Mouse (Mus musculus) heart, embryonic 10.5 days (tissue): ENCODE measurements at regions not wholly inside any gene's neighbourhood (a gene's known extent, or its start where the extent isn't known, plus 50 kb on each side); places are given as distances from the start of the nearest gene placed in this dataset.
A peak's percentile ranks its signal among the peaks of the same experiment; 100 is the strongest.

Experiments used
- DNase-seq: peaks from one replicate; pipeline ENCODE4 v3.0.0-alpha.2; 2017; ENCODE audit warnings: low spot score
- H3K27ac ChIP-seq: fragments of 300-500 bp; sonication (generic); 2 replicates; pipeline ENCODE4 v1.5.1; 2016; ENCODE audit warnings: mild to moderate bottlenecking
- H3K27me3 ChIP-seq: fragments of 300-500 bp; sonication (generic); 2 replicates; pipeline ENCODE4 v1.6.1; 2016; ENCODE audit warnings: mild to moderate bottlenecking; ENCODE audit not compliant: poor library complexity, insufficient read depth, severe bottlenecking
- H3K36me3 ChIP-seq: fragments of 300-500 bp; sonication (generic); 2 replicates; pipeline ENCODE4 v1.6.1; 2016; ENCODE audit warnings: mild to moderate bottlenecking, moderate library complexity
- H3K4me1 ChIP-seq: fragments of 300-500 bp; sonication (generic); 2 replicates; pipeline ENCODE4 v1.6.1; 2016; ENCODE audit warnings: mild to moderate bottlenecking
- H3K4me3 ChIP-seq: fragments of 300-500 bp; sonication (generic); 2 replicates; pipeline ENCODE4 v1.5.1; 2016; ENCODE audit warnings: mild to moderate bottlenecking, moderate library complexity
- H3K9me3 ChIP-seq: fragments of 300-500 bp; sonication (generic); 2 replicates; pipeline ENCODE4 v1.6.1; 2016; ENCODE audit warnings: mild to moderate bottlenecking, moderate library complexity
- WGBS: fragments of 180-500 bp; shearing (Covaris S2); methylation state at CpG from one replicate; pipeline ENCODE4 v1.1.7; 2016; 5-methylcytosine and 5-hydroxymethylcytosine counted together

DNA sequence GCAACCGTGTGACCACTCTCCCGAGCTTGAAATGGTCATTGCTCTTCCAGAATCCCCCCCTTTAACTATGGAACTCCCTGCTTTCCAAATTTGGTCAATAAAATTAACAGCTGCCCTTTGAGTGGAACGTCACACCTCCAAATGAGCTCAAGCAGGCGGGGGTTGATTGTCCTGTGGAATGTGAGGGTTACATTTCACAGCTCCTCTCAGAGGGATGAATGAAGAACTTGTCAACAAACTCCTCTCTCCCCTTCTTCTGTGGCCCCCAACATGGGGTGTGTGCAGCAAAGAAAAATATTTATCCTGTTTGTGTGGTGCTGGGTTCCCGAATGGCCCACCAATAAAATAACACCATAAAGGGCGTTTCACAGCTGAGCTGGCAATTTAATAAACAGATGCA lies 344.8 kb upstream of the Sall1 start:
- 16% methylated on average over 6 of the region's 6 CpGs for WGBS
- peak overlapping the region; percentile 65; the same call in 1 of the 2 replicates for H3K27ac ChIP-seq
- no peak for DNase-seq
- H3K36me3 ChIP-seq, result no peaks in the 10 kb centered on the region
- no peak overlapping the region for H3K4me3 ChIP-seq
- H3K27me3 ChIP-seq, result no peaks in the 10 kb centered on the region
- H3K4me1 ChIP-seq, result peaks cover 37% of the 10 kb centered on the region
- H3K9me3 ChIP-seq, result no peaks in the 10 kb centered on the region

DNA sequence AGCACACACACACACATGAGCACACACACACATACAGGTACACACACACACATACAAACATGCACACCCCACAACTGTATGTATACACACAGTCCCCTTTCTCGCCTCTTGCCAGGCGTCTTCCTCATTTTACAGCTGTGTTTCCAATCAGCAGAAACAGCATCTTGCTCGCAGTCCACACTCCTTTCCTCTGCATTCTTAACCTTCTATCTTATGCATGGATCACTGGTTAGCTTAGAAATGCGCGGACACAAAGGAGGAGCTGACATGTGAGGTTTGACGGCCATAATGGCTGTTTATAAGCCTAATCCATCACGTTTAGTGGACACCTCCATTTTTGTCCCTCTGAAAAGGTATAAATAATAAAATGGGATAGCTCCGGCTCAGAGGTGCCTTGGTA lies 343.3 kb upstream of the Sall1 start:
- Histone ChIP-seq H3K36me3 (no peaks in the 10 kb centered on the region), H3K9me3 (no peaks in the 10 kb centered on the region), H3K4me3 (no peak overlapping the region), H3K4me1 (peaks cover 37% of the 10 kb centered on the region), H3K27me3 (no peaks in the 10 kb centered on the region), H3K27ac (no peak overlapping the region)
- WGBS, result 50% methylated on average over 8 of the region's 8 CpGs
- no peak for DNase-seq

DNA sequence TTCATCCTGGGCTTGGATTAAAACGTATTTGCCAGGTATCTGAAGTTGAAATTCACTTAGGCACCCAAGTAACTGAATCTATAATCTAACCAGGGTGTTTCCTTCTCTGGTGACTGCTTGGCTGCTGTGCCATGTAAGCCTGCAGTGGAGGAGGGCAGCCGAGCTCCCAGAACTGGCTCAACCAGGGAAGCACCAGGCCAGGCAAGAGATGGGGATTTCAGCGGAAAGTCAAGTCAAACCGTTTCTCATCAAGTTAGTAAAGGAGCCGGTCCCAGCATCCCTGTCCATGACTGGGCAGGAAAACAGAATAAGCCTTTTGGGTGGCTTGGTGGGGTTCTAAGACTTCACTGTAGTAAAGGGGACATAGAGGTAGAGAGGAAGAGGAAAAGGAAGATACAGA lies 341.1 kb upstream of the Sall1 start:
- Histone ChIP-seq H3K36me3 (no peaks in the 10 kb centered on the region), H3K27me3 (no peaks in the 10 kb centered on the region), H3K9me3 (no peaks in the 10 kb centered on the region), H3K4me3 (no peak overlapping the region), H3K4me1 (peaks cover 37% of the 10 kb centered on the region), H3K27ac (no peak overlapping the region)
- 76% methylated on average over 5 of the region's 5 CpGs for WGBS
- DNase-seq, result peak; percentile 63

DNA sequence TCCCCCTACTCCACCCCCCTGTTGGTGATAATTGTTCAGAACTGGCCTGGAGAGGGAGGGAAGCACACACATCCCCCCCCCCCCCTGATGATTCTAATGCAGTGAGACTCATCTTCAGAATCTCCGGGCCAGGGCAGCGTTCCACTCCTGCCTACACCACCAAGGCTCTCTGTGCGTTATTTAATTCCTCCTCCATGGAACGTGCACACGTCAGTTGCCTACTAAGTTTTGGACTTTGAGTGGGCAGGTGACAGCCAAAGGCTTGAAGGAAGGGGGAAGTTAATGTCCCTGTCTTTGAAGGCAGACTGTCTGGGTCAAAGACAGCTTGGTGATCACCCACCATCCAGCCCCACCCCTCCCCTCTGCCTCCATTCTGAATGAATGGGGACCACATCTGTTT lies 339.8 kb upstream of the Sall1 start:
- Histone ChIP-seq H3K36me3 (no peaks in the 10 kb centered on the region), H3K9me3 (no peaks in the 10 kb centered on the region), H3K27me3 (no peaks in the 10 kb centered on the region), H3K4me1 (peaks cover 32% of the 10 kb centered on the region), H3K27ac (no peak overlapping the region), H3K4me3 (no peak overlapping the region)
- DNase-seq, result peak; percentile 50
- 71% methylated on average over 5 of the region's 5 CpGs for WGBS

DNA sequence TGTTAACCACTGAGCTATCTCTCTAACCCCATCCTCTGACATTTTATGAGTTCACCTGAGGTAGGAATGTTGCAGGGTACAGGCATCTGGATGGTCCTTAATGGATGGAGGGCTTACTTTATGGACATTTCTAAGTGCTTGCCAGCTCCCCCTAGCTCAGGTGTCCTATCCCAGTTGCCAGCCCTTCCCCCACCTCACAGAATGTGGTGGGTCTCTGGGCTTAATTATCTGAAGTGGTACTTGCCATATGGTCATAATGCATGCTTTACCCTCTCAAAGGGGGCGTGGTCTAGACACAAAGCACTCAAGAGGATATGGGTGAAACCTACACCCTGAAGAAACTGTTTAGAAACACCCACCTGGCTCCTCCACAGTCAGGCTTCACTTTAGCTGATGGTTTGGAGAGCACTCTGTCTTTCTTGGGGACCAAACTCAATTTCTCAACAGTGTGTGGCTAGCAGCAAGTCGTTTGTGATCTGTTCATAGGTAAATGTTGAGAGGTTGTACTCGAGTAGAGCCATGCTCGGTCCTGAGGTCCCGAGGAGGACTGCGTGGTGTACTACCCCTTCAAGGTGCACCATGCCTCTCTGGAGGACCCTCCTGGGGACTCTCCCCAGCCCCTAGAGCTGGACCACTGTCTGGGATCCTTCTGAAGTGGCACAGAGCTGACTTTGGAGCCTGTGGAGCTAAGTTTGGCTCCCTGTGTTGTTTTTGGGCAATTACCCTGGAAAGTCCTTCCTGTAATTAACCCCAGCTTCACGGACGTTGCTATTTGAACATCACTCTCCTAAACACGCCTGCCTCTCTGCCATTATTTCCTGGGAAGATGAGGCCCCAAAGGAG lies 338.8 kb upstream of the Sall1 start:
- Histone ChIP-seq H3K36me3 (no peaks in the 10 kb centered on the region), H3K9me3 (no peaks in the 10 kb centered on the region), H3K4me3 (no peak overlapping the region), H3K4me1 (peaks cover 22% of the 10 kb centered on the region), H3K27ac (no peak overlapping the region), H3K27me3 (no peaks in the 10 kb centered on the region)
- DNase-seq, result peak; percentile 52
- WGBS, result 60% methylated on average over 9 of the region's 9 CpGs

DNA sequence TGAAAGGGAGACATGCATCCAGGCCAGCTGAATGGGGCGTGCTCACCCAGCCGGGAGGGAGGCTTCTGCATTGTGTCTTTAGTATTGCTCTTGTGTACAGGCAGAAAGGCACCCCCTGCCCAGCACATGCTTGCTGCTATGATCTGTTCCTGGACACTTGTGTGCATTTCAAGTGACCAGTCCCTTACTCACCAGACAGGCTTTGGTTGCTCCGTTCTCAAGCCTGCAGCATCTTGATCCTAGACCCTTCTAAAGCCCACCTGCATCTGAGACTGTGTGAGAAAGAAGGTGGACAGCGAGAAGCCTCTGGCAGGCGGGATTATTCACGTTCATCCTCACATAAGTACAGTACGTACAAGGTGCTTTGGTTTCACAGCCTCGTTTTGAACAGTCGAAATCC lies 336.5 kb upstream of the Sall1 start:
- Histone ChIP-seq H3K36me3 (no peaks in the 10 kb centered on the region), H3K4me1 (peaks cover 1% of the 10 kb centered on the region; the same call in 1 of the 2 replicates), H3K4me3 (no peak overlapping the region), H3K9me3 (no peaks in the 10 kb centered on the region), H3K27ac (no peak overlapping the region), H3K27me3 (no peaks in the 10 kb centered on the region)
- DNase-seq, result peak; percentile 51
- 82% methylated on average over 9 of the region's 9 CpGs for WGBS

DNA sequence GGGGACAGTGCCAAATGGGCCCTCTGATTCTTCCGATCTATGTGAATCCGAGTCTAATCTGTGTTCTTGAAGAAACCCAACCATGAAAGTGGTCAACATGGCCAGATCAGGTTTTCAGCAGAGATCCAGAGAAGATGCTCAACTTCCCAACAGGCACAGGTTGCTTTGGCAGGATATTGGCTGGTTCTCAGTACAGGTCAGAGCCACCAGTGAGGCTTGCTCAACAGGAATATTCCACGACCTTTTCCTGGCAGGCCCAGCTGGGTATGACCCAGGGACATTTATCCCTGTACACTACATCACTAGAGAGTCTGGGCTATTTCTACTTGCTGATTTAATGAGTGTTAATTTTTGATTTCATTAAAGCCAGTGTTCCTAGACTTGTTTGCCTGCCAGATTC lies 328.8 kb upstream of the Sall1 start:
- no peak for DNase-seq
- 88% methylated on average over 3 of the region's 3 CpGs for WGBS
- Histone ChIP-seq H3K36me3 (no peaks in the 10 kb centered on the region), H3K4me1 (peaks cover 6% of the 10 kb centered on the region), H3K27ac (no peak overlapping the region), H3K4me3 (no peak overlapping the region), H3K27me3 (no peaks in the 10 kb centered on the region), H3K9me3 (no peaks in the 10 kb centered on the region)

DNA sequence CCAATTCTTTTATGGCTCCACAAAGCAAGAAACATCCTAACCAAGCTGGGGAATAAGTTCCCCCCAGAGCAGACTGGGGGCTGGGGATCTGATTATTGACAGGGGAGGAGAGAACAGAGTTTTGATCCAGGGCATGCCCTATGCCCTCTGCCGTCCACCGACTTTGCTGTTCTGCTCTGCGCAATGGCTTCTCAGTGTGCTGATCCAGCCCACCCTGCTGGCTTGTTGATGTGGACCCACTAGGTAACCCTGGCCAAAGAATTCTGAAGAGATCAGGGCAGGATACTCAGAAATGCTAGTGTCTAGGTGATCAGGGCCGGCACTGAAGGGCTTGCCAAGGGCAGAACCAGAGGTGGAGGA lies 327.8 kb upstream of the Sall1 start:
- Histone ChIP-seq H3K27me3 (no peaks in the 10 kb centered on the region), H3K27ac (no peak overlapping the region)
- WGBS, result 51% methylated on average over 4 of the region's 4 CpGs

DNA sequence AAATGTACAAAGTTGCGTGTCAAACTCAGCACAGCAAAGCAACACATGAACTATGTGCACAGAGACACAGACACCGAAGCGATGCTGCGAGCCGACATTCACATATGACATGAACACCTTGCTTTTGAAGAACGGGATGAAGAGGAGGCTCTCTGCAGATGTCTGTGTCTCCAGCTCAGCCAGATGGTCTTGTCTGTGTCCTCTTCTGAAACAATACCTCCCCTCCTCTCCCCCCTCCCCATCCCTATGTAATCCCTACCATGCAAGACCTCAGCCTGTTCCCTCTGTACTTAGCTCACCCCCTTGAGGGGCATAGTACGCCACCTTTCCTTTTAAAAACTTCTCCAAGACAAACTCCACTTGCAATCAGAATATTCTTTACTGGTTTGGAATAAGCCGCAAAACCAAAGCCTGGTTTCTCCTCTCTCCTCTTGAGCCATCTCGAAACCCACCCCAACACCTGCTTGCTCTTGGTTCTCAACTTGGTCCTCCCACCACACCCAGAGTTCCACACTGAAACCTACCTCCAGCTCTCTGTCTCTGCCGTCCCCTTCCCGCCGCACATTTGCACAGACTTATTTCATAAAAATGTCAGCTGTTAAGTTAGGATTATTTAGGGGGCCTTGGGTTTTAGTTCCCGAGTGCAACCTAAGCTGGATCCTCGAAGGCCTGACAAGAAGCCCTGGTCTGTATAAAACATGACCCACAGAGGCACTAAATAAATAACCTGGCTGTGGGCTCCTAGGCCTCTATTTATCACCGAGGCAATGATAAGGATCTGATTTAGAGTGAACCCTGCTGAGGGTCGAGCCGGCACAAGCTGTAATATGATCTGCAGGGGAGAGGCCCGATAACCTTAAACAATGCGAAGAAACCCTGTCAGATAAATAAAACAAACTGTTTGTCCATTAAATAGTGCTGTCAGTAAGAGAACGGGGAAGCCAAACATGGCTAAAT lies 327.1 kb upstream of the Sall1 start:
- WGBS, result 57% methylated on average over 20 of the region's 20 CpGs
- Histone ChIP-seq H3K36me3 (no peaks in the 10 kb centered on the region), H3K27me3 (no peaks in the 10 kb centered on the region), H3K9me3 (no peaks in the 10 kb centered on the region), H3K27ac (no peak overlapping the region), H3K4me1 (peaks cover 6% of the 10 kb centered on the region), H3K4me3 (no peak overlapping the region)
- peak; percentile 43 for DNase-seq

More for the DNA sequence above, 327.8 kb upstream of the Sall1 start:
- H3K4me3 ChIP-seq, result no peak overlapping the region
- DNase-seq, result peak; percentile 41
- H3K4me1 ChIP-seq, result peaks cover 6% of the 10 kb centered on the region
- H3K9me3 ChIP-seq, result no peaks in the 10 kb centered on the region
- H3K36me3 ChIP-seq, result no peaks in the 10 kb centered on the region

DNA sequence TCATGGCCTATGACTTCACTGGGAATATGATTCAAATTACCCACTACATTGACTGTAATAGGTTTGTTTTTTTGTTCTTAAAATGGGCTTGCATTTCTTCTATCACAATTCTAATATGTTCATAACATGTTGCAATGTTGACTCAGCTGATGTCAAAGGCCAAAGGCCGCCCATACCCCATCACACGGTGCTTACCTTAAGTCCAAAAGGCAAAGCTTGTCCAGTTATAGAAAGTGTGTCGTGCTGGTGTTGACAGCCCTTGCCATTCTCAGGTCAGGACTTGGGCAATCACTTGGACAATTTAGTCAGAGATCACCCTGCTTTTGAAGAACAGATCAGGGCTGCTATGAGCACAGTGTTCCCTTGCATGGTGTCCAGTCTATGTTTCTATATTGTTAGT lies 321.5 kb upstream of the Sall1 start:
- no peaks in the 10 kb centered on the region for H3K27me3 ChIP-seq
- H3K4me3 ChIP-seq, result no peak overlapping the region
- WGBS, result 79% methylated on average over 3 of the region's 3 CpGs
- H3K27ac ChIP-seq, result no peak overlapping the region
- no peak for DNase-seq
- H3K36me3 ChIP-seq, result no peaks in the 10 kb centered on the region
- no peaks in the 10 kb centered on the region for H3K9me3 ChIP-seq
- no peaks in the 10 kb centered on the region for H3K4me1 ChIP-seq

DNA sequence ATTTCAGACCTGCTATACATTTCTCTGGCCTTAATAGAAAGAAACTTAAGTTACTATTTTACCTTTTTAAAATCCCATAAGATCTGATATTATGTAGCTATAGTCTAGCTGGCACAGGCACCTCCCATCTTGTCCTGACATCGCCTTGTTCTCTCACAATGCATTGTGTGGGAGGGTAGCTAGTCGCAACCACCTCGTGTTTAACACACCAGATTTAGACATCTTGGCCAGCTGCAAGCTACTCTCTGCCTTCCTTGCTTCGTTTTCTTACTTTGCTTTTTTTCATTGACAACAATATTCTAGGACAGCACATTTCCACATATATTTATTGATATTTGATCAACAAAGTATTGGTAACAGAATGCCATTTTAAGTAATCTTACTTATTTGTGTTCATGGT lies 314.4 kb upstream of the Sall1 start:
- no peak overlapping the region for H3K27ac ChIP-seq
- no peaks in the 10 kb centered on the region for H3K9me3 ChIP-seq
- no peaks in the 10 kb centered on the region for H3K27me3 ChIP-seq
- no peak for DNase-seq
- no peaks in the 10 kb centered on the region for H3K36me3 ChIP-seq
- H3K4me1 ChIP-seq, result no peaks in the 10 kb centered on the region
- H3K4me3 ChIP-seq, result no peak overlapping the region
- 82% methylated on average over 4 of the region's 4 CpGs for WGBS

DNA sequence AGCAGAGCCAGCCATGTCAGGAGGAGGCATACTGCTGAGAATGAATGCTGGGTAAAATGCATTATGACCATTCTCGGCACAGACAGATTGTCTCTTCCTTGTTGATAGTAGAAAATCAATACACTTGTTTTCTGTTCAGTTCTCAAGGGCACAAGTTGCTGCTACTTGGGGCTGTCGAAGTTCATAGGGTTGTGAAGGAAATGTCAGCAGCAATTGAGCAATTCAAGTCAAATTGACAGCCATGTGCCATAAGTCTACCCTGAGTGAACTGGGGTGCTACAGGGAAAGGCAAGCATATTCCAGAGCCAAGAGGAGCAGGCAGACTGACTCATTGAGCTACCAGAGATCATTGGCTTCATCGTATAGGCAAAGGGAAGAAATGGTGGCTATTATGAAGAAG lies 301.6 kb upstream of the Sall1 start:
- H3K27ac ChIP-seq, result no peak overlapping the region
- no peak overlapping the region for H3K4me3 ChIP-seq
- no peaks in the 10 kb centered on the region for H3K36me3 ChIP-seq
- H3K27me3 ChIP-seq, result no peaks in the 10 kb centered on the region
- H3K9me3 ChIP-seq, result no peaks in the 10 kb centered on the region
- H3K4me1 ChIP-seq, result peaks cover 4% of the 10 kb centered on the region; the same call in 1 of the 2 replicates
- 84% methylated on average over 3 of the region's 3 CpGs for WGBS
- no peak for DNase-seq

DNA sequence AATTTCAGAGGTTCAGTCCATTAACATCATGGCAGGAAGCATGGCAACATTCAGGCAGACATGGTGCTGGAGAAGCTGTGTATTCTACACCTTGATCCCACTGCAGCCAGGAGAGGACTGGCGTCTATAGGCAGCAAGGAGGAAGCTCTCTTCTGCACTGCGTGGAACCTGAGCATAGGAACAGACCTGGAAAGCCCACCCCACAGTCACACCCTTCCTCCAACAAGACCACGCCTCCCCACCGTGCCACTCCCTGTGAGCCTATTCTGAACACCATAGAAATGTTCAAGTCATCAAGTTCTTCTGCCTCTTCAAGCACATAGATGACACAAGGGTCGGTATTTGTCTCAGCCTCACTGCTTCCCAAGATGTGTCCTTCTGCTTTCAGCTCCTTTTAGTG lies 297.7 kb upstream of the Sall1 start:
- DNase-seq, result no peak
- H3K4me1 ChIP-seq, result peaks cover 4% of the 10 kb centered on the region; the same call in 1 of the 2 replicates
- no peaks in the 10 kb centered on the region for H3K36me3 ChIP-seq
- H3K9me3 ChIP-seq, result no peaks in the 10 kb centered on the region
- no peaks in the 10 kb centered on the region for H3K27me3 ChIP-seq
- 88% methylated on average over 5 of the region's 5 CpGs for WGBS
- H3K27ac ChIP-seq, result no peak overlapping the region
- no peak overlapping the region for H3K4me3 ChIP-seq
